Mouse (Mus musculus): ENCODE results near the gene Pacrg. TPM values are rescaled to one million over a fixed set of nuclear protein-coding genes. Genes with fewer than 3 reads are reported as not detected.
A peak's percentile ranks its signal among the peaks of the same experiment; 100 is the strongest.

Pacrg gene
- polyA plus RNA-seq, 1 experiment from 2014 or later, result 2.2 TPM

DNA sequence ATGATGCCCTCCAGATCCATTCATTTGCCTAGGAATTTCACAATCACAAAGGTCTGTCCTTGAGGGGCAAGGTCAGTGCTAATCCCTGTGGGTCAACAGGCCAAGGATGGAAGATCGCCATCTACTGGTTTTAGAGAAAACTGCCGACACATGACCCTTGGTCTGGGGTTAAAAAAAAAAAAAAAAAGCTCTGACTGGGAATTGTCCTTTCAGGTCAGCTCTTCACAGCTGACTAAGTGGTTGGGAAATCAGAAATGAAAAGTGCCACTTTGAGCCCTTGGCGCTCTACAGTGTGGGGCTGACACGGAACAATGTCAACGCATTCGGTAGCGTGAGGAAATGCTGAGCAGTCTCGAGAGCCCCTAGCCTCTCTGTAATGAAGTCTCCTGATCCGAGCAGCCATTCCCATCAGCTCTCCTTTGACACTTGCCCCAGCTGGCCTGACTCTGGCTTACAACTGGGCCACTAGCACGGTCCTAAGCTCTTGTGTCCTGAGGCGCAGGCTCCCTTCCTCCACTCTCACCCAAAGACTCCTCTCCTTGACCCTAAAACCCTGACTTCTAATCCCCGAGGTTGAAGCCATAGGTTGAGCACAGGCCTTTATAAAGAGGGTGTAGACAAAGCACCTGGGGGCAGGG is 339.2 kb downstream of the Pacrg start:
- ATAC-seq (ENCODE audit: insufficient number of reproducible peaks, insufficient read depth, low FRiP score, low TSS enrichment), result no peak
- WGBS, result 31% methylated on average over 12 of the region's 12 CpGs

DNA sequence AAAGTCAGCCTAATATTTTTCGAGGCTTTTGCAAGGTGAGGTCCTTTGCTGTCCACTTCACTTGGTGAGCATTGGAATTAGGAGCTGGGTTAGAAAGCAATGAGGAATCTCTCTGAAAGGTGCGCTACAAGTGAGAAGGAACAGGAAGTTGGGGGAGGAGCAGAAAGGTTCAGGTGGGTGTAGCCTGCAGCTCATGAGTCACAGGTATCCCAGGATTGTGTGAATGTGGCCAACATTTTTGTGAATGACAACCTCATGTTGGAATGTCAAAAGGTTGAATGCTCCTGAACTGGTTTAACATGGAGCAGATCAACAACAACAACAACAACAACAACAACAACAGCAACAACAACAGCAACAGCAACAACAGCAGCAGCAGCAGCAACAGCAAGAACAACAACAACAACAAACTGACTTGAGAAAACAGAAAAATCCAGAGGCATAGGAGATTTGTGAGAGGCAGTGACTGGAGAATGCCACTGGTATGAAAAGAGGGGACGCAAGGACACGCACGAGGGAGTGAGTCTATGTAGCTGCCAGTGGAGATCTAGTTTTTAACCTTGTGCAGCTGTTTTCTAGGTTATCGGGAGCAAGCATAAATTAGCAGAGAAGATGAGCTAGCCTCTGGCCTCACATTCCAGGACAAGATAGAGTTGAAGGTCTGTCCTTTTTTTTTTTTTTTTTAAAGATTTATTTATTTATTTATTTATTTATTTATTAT is 341.0 kb downstream of the Pacrg start:
- Histone ChIP-seq H3K9ac (no peak overlapping the region), H3K4me2 (replicated peaks) (no peak overlapping the region), H3K27me3 (no peaks in the 10 kb centered on the region), H3K4me1 (no peaks in the 10 kb centered on the region), H3K27ac (no peak overlapping the region), H3K4me3 (no peak overlapping the region), H3K9me3 (no peaks in the 10 kb centered on the region), H3K36me3 (no peaks in the 10 kb centered on the region)
- no peak for ATAC-seq (ENCODE audit: insufficient number of reproducible peaks, insufficient read depth, low FRiP score, low TSS enrichment)
- 79% methylated on average over 6 of the region's 6 CpGs for WGBS

More for the DNA sequence above, 339.2 kb downstream of the Pacrg start:
- Histone ChIP-seq H3K9me3 (no peaks in the 10 kb centered on the region), H3K27me3 (no peaks in the 10 kb centered on the region), H3K9ac (no peak overlapping the region), H3K36me3 (no peaks in the 10 kb centered on the region), H3K27ac (no peak overlapping the region), H3K4me3 (no peak overlapping the region), H3K4me1 (no peaks in the 10 kb centered on the region), H3K4me2 (replicated peaks) (no peak overlapping the region)

DNA sequence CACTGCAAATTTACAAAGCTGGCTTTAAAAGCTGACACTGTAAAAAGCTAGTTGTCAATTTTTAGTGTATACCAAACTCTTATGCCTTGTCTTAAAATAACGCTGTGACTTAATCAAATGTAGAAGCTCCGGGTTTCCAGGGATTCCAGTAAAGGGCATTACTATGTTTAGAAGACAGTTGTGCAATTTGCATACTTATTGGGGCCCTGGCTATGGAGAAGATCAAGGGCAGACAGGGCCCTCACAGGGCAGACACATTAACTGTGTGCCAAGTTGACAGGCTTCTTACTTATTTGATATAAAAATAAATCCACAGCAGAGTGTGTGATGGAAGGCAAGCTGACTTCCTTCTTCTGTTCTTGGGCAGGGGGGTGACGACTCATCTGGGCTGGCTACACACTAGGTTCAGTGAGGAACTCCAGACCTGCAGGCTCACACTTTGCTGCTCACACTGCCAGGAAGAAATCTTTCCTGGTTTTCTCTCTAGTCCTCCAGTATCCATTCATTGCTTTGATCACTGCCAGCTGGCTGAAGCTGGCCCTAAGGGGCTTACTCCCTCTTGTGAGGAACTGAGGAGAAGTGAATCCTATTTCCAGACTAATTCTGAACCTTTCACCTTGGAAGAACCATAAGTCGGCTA is 342.2 kb downstream of the Pacrg start:
- WGBS, result 37% methylated on average over 4 of the region's 4 CpGs
- no peak overlapping the region for H3K27ac ChIP-seq

DNA sequence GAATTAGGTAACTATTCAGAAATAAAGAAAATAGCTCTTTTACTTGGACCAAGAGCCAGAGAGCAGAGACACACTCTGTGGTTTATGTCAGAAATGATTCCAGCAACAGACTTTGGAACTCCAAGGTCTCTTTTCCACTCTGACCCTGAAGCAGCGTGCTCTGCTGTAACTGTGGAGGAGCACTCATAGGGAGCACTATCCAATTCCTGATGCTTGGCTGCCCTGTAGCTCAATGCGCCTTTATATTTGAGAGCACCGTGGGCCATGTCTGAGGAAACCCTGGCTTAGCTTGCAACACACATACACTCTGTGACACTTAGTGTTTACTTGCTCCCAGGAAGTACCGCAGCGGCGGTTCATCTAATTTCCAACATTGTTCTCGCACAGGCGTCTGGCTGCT is 344.0 kb downstream of the Pacrg start:
- no peaks in the 10 kb centered on the region for H3K27me3 ChIP-seq
- no peaks in the 10 kb centered on the region for H3K4me1 ChIP-seq
- ATAC-seq (ENCODE audit: insufficient number of reproducible peaks, insufficient read depth, low FRiP score, low TSS enrichment), result no peak
- no peaks in the 10 kb centered on the region for H3K36me3 ChIP-seq
- no peak overlapping the region for H3K4me3 ChIP-seq
- no peaks in the 10 kb centered on the region for H3K9me3 ChIP-seq
- H3K27ac ChIP-seq, result no peak overlapping the region
- no peak overlapping the region for H3K4me2 ChIP-seq (replicated peaks)
- WGBS, result 83% methylated on average over 8 of the region's 8 CpGs
- no peak overlapping the region for H3K9ac ChIP-seq

More for the DNA sequence above, 342.2 kb downstream of the Pacrg start:
- no peak for ATAC-seq (ENCODE audit: insufficient number of reproducible peaks, insufficient read depth, low FRiP score, low TSS enrichment)
- Histone ChIP-seq H3K4me1 (no peaks in the 10 kb centered on the region), H3K9me3 (no peaks in the 10 kb centered on the region), H3K27me3 (no peaks in the 10 kb centered on the region), H3K4me2 (replicated peaks) (no peak overlapping the region), H3K4me3 (no peak overlapping the region), H3K36me3 (no peaks in the 10 kb centered on the region), H3K9ac (no peak overlapping the region)

DNA sequence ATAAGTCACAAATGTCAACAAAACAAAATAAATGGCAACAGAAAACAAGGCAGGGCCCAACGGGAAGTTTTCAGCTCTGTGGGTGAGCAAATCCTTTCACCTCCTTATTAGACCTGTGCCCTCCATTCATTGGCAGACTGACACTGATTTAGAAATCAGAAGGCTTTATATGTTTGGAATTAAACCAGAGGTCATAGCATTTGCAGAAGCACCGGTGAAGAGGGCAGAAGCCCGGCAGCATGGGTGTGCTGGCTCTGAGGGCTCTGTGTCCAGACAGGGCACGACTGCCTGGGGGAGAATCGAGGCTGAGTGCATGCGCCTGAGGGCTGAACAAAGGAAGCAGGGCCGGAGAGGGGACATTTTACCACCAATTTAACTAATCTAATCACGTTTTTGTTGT is 344.5 kb downstream of the Pacrg start:
- H3K4me3 ChIP-seq, result no peak overlapping the region
- H3K4me2 ChIP-seq (replicated peaks), result no peak overlapping the region
- ATAC-seq (ENCODE audit: insufficient number of reproducible peaks, insufficient read depth, low FRiP score, low TSS enrichment), result no peak
- no peaks in the 10 kb centered on the region for H3K9me3 ChIP-seq
- H3K4me1 ChIP-seq, result peaks cover 3% of the 10 kb centered on the region; the same call in 1 of the 2 replicates
- H3K27me3 ChIP-seq, result no peaks in the 10 kb centered on the region
- no peak overlapping the region for H3K9ac ChIP-seq
- WGBS, result 20% methylated on average over 8 of the region's 8 CpGs
- H3K27ac ChIP-seq, result no peak overlapping the region
- H3K36me3 ChIP-seq, result no peaks in the 10 kb centered on the region

DNA sequence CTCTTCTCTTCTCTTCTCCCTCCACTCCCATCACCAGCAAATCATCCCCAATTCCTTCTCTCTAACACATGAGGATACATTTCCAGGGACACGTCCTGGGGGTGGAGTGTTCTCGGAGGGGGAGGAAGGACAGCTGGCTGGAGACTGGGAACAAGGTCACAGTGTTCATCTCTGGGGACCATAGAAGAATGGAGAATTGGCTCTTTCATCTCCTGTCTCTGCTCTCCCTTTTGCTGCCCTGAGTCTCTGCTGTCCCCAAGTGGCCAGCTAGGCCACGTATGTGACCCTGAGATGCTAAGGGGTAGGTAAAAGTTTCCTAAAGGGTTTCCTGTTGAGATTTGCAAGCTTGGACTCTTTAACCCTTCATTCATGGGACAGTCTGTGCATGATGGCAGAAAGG is 347.0 kb downstream of the Pacrg start:
- H3K4me2 ChIP-seq (replicated peaks), result no peak overlapping the region
- H3K36me3 ChIP-seq, result no peaks in the 10 kb centered on the region
- 11% methylated on average over 3 of the region's 3 CpGs for WGBS
- no peak overlapping the region for H3K4me3 ChIP-seq
- H3K27me3 ChIP-seq, result no peaks in the 10 kb centered on the region
- H3K4me1 ChIP-seq, result peaks cover 5% of the 10 kb centered on the region
- H3K9ac ChIP-seq, result no peak overlapping the region
- ATAC-seq (ENCODE audit: insufficient number of reproducible peaks, insufficient read depth, low FRiP score, low TSS enrichment), result no peak
- no peak overlapping the region for H3K27ac ChIP-seq
- no peaks in the 10 kb centered on the region for H3K9me3 ChIP-seq

DNA sequence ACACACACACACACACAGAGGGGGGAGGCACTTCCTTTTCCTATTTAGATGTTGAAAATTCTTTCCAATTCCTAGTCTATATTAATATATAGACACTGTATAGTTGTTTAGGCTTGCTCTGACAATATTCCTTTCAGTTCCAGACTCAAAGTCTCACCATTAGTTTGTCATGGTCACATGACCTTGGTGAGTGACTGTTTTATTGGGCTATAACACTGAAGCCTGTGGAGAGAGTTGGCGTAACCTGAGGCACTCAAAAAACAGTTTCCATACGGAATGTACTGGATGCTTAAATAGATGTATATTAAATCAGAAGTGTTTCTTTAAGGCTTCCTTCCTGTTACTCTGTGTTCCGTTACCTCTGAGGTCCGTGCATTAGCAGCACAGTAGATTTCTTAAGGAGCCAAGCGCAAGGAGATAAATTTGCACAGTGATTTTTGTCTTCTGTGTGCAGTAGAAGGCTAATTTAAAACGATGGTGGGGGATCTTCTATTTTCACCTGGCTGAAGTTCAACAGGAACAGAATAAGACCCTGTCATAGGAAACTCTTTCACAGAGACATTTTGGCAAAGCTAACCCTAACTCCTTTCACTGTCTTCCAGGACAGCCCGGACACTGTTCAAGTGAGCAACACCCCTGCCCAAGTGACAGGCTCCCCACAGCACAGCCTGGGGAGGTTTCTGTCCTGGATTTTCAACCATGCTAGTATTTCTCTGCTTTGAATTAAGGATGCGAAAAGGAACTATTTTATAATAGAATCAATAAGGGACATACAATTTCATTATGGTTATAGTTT is 349.5 kb downstream of the Pacrg start:
- no peaks in the 10 kb centered on the region for H3K9me3 ChIP-seq
- H3K27ac ChIP-seq, result no peak overlapping the region
- no peak overlapping the region for H3K4me2 ChIP-seq (replicated peaks)
- no peak overlapping the region for H3K9ac ChIP-seq
- WGBS, result 52% methylated on average over 8 of the region's 8 CpGs
- no peak overlapping the region for H3K4me3 ChIP-seq
- H3K27me3 ChIP-seq, result no peaks in the 10 kb centered on the region
- peaks cover 5% of the 10 kb centered on the region for H3K4me1 ChIP-seq
- no peaks in the 10 kb centered on the region for H3K36me3 ChIP-seq
- no peak for ATAC-seq (ENCODE audit: insufficient number of reproducible peaks, insufficient read depth, low FRiP score, low TSS enrichment)

DNA sequence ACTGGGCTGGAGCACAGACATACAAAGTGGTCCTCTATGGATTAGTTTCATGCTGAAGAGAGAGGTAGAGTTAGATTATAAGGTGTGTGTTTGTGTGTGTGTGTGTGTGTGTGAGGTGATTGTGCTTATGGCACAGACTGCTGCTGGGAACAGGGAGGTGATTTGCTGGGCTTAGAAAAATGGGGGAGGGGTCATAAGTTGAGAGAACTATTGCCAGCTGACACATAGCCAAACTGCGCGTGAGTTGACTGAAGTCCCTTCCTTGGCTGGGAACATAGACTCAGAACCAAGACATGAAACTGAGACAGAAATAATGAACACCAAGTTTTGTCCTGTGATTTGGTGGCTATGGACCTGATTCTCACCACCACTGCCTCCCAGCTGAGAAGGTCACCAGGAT is 351.2 kb downstream of the Pacrg start:
- no peak overlapping the region for H3K9ac ChIP-seq
- no peak overlapping the region for H3K27ac ChIP-seq
- H3K4me3 ChIP-seq, result no peak overlapping the region
- ATAC-seq (ENCODE audit: insufficient number of reproducible peaks, insufficient read depth, low FRiP score, low TSS enrichment), result no peak
- no peaks in the 10 kb centered on the region for H3K9me3 ChIP-seq
- peaks cover 5% of the 10 kb centered on the region for H3K4me1 ChIP-seq
- no peaks in the 10 kb centered on the region for H3K36me3 ChIP-seq
- H3K4me2 ChIP-seq (replicated peaks), result no peak overlapping the region
- 89% methylated on average over 2 of the region's 2 CpGs for WGBS
- H3K27me3 ChIP-seq, result no peaks in the 10 kb centered on the region

DNA sequence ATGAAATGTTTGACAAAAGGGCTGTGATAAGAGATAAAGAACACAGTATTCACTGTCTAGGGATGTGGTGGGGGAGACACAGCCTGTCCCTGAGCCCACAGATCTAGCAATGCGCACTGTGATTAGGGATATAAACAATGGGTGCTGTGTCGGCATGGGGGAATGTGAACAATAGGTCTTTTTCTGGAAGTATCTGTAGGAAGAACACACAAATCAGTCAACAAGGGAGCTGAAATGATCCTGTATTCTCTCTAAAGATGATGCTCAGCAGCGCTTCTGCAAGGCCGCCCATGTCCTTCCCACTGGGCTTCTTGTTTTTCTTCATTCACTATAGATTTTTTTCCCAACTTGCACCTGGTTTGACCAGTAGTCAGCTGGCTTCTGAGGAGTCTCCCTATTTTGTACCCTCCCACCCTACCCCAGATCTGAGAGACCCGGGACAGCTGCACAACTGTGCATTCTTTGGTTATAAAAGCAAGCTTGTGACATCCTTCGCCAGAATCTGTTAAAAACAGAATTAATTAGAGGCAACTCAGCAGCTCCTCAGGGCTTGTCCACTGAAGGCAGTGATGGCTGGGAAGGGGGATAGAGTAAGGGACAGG is 356.1 kb downstream of the Pacrg start:
- H3K36me3 ChIP-seq, result no peaks in the 10 kb centered on the region
- no peak overlapping the region for H3K4me2 ChIP-seq (replicated peaks)
- WGBS, result 34% methylated on average over 6 of the region's 6 CpGs
- H3K27ac ChIP-seq, result no peak overlapping the region
- no peaks in the 10 kb centered on the region for H3K9me3 ChIP-seq
- no peak overlapping the region for H3K9ac ChIP-seq
- no peak overlapping the region for H3K4me3 ChIP-seq
- H3K4me1 ChIP-seq, result peaks cover 6% of the 10 kb centered on the region
- H3K27me3 ChIP-seq, result no peaks in the 10 kb centered on the region
- ATAC-seq (ENCODE audit: insufficient number of reproducible peaks, insufficient read depth, low FRiP score, low TSS enrichment), result no peak

DNA sequence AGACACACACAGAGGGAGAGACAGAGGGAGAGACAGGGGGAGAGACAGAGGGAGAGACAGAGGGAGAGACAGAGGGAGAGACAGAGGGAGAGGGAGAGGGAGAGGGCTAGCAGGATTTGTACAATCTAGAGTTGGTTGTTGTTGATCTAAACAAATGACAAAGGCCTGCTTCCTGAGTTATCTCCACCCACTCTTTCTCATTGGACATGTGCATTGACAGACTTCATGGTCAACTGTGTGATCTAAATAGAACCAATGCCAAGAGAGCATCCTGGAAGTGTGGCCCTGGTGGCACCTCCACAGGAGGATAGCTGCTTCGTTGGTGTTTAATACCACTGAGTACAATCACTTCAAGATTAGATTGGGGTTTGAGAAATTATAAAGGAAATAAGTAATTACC is 359.0 kb downstream of the Pacrg start:
- H3K4me3 ChIP-seq, result no peak overlapping the region
- H3K27ac ChIP-seq, result no peak overlapping the region
- no peak overlapping the region for H3K4me2 ChIP-seq (replicated peaks)
- no peaks in the 10 kb centered on the region for H3K9me3 ChIP-seq
- no peaks in the 10 kb centered on the region for H3K36me3 ChIP-seq
- no peak for ATAC-seq (ENCODE audit: insufficient number of reproducible peaks, insufficient read depth, low FRiP score, low TSS enrichment)
- WGBS, result 96% methylated on average over 1 of the region's 1 CpGs
- peaks cover 19% of the 10 kb centered on the region for H3K4me1 ChIP-seq
- H3K9ac ChIP-seq, result no peak overlapping the region
- H3K27me3 ChIP-seq, result no peaks in the 10 kb centered on the region

DNA sequence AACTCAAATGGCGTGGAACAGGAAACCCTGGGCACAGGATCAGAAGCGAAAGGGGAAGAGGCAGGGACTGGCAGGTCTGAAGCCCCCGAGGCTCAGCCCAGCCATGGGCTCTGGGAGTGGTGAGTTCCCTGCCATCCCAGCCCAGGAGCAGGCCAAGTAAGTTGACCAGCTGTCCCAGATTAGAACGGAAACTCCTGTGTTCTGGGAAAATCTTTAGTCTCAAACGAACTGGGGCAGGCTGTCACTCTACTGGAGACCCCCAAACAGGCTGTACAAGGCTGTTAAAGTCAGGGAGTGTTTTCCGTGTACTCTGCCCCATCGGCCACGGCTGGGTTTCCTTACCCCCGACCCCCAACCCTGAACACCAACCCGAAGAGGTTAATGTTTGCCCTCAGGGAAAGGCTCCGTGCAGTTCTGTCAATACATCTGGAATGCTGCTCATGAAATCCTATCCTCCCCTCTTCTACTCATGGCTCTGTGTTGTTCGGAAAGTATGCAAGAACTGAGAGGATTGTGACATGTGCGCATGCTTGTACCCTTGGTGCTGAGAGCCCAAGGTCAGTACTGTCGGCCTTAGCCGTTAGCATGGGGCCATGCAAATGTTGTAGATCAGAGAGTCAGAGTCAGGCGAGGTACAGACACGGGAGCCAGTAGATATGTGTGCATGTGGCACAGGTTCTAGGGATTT is 360.9 kb downstream of the Pacrg start:
- H3K4me1 ChIP-seq, result peaks cover 19% of the 10 kb centered on the region
- no peaks in the 10 kb centered on the region for H3K9me3 ChIP-seq
- H3K27me3 ChIP-seq, result no peaks in the 10 kb centered on the region
- no peak overlapping the region for H3K4me3 ChIP-seq
- no peak overlapping the region for H3K9ac ChIP-seq
- H3K4me2 ChIP-seq (replicated peaks), result peak overlapping the region; percentile 29
- H3K27ac ChIP-seq, result peak overlapping the region; percentile 81
- peak; percentile 57; the same call in 1 of the 2 replicates for ATAC-seq (ENCODE audit: insufficient number of reproducible peaks, insufficient read depth, low FRiP score, low TSS enrichment)
- 16% methylated on average over 17 of the region's 17 CpGs for WGBS
- no peaks in the 10 kb centered on the region for H3K36me3 ChIP-seq

All from embryonic facial prominence, embryonic 12.5 days (tissue).